Mouse (Mus musculus) kidney, embryonic 14.5 days (tissue): Measurements from ENCODE around the gene Tm7sf3. TPM values are rescaled to one million over a fixed set of nuclear protein-coding genes. Genes with fewer than 3 reads are reported as not detected.
A peak's percentile ranks its signal among the peaks of the same experiment; 100 is the strongest.
"Not testable (repeated sequence)": the region's sequence is repeated elsewhere in the genome, so short reads cannot be mapped to it uniquely, and the experiment has no call there.

Experiments used
- ATAC-seq: fragments of 200-750 bp; cut with Nextera tagmentation; 2 replicates; pipeline ENCODE4 v1.8.0; 2017; ENCODE audit warnings: moderate number of reproducible peaks, mild to moderate bottlenecking, moderate TSS enrichment, moderate library complexity; ENCODE audit not compliant: low FRiP score, low TSS enrichment
- H3K27ac ChIP-seq: fragments of 300-500 bp; sonication (generic); 2 replicates; pipeline ENCODE4 v1.5.1; 2014; ENCODE audit warnings: low read depth, mild to moderate bottlenecking, low read length, moderate library complexity, mixed read lengths
- H3K27me3 ChIP-seq: fragments of 300-500 bp; sonication (generic); 2 replicates; pipeline ENCODE4 v1.6.1; 2014; ENCODE audit warnings: mild to moderate bottlenecking, low read length; ENCODE audit not compliant: control insufficient read depth, insufficient read depth
- H3K36me3 ChIP-seq: fragments of 300-500 bp; sonication (generic); 2 replicates; pipeline ENCODE4 v1.6.1; 2014; ENCODE audit warnings: low read length, mixed read lengths; ENCODE audit not compliant: control insufficient read depth, insufficient read depth
- H3K4me1 ChIP-seq: fragments of 300-500 bp; sonication (generic); 2 replicates; pipeline ENCODE4 v1.6.1; 2014; ENCODE audit warnings: low read length, mixed read lengths; ENCODE audit not compliant: control insufficient read depth, insufficient read depth
- H3K4me2 ChIP-seq: fragments of 300-500 bp; sonication (generic); replicated peaks from 2 replicates; pipeline ENCODE4 v1.6.1; 2014; ENCODE audit warnings: low read depth, mild to moderate bottlenecking, low read length
- H3K4me3 ChIP-seq: fragments of 300-500 bp; sonication (generic); 2 replicates; pipeline ENCODE4 v1.5.1; 2014; ENCODE audit warnings: mild to moderate bottlenecking, low read length
- H3K9ac ChIP-seq: fragments of 300-500 bp; sonication (generic); 2 replicates; pipeline ENCODE4 v1.6.1; 2014; ENCODE audit warnings: low read depth, mild to moderate bottlenecking, low read length, moderate library complexity
- H3K9me3 ChIP-seq: fragments of 300-500 bp; sonication (generic); 2 replicates; pipeline ENCODE4 v1.6.1; 2016; ENCODE audit warnings: low read length; ENCODE audit not compliant: control insufficient read depth
- WGBS: fragments of 180-500 bp; shearing (Covaris S2); extraction: QIAGEN DNeasy Blood & Tissue Kit; methylation state at CpG from one replicate; pipeline ENCODE4 v1.1.7; 2014; 5-methylcytosine and 5-hydroxymethylcytosine counted together
- polyA plus RNA-seq: library from polyadenylated mRNA; unstranded; fragments of >200 nt; fragmentation: Nextera tagmentation; extraction: Ambion mirVana; gene quantifications from 2 replicates; pipeline ENCODE4 v1.2.1, GENCODE M21; 2014

Gene Tm7sf3
- polyA plus RNA-seq, 1 experiment from 2014 or later: 37.4 TPM

DNA sequence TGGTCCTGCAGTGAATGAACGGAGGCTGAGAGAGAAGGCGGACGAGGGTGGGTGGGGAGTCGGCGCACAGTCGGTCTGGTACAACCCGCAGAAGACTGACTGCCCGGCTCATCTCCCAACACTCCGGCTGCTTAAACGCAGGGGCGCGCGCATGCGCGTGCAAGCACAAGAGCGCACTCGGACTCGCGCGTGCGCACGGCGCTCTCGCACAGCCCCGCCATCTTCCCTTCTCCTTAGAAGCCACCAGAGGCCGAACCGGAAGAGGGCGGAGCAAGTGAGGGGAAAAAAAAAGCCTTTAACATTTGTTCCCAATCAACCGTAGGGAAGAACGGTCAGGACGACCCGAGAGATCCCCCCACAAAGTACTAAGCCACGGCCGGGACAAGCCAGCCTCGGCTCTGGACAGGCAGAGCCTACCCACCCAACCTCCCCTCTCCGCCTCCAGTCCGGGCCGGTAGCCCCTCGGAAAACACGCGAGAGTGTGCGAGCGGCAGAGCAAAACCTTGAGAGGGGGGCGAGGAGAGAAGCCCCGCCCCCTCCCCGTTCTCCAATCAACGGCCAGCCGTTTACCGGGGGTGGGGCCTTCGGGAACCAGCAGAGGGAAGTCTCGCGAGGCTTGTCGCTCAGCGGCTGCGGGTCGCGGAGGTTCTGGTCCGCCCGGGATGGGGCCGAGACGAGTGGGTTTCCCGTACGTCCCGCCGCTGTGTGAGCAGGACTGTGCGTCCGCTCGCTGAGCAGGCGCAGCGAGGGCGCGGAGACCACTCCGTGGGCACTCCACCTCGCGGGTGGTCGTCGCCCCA is 65.1 kb downstream of the Tm7sf3 start, which contains the start of gene Ints13:
Gene Ints13, minus strand, starts transcription at position 526 of the 800 bp plus-strand sequence.
- H3K36me3 ChIP-seq: peaks cover 3% of the 10 kb centered on the region; the same call in 1 of the 2 replicates
- H3K9ac ChIP-seq: peak within 1 kb of the TSS; percentile 86
- peak within 1 kb of the TSS; percentile 80 for H3K4me2 ChIP-seq
- peak within 1 kb of the TSS; percentile 84 for H3K4me3 ChIP-seq
- H3K9me3 ChIP-seq: no peaks in the 10 kb centered on the region
- peak; percentile 95 for ATAC-seq
- under 1% methylated on average over 77 of the region's 77 CpGs for WGBS
- peak within 1 kb of the TSS; percentile 96 for H3K27ac ChIP-seq
- peaks cover 25% of the 10 kb centered on the region for H3K4me1 ChIP-seq
- H3K27me3 ChIP-seq: no peaks in the 10 kb centered on the region

GRCm38 (mm10) chr6:146576903-146577302 is 65.7 kb downstream of the Tm7sf3 start, which contains the start of gene Fgfr1op2:
Fgfr1op2 (plus strand) TSS chr6:146577203.
- Histone ChIP-seq H3K36me3 (peaks cover 3% of the 10 kb centered on the region; the same call in 1 of the 2 replicates), H3K9me3 (no peaks in the 10 kb centered on the region)
- no peak for ATAC-seq

DNA sequence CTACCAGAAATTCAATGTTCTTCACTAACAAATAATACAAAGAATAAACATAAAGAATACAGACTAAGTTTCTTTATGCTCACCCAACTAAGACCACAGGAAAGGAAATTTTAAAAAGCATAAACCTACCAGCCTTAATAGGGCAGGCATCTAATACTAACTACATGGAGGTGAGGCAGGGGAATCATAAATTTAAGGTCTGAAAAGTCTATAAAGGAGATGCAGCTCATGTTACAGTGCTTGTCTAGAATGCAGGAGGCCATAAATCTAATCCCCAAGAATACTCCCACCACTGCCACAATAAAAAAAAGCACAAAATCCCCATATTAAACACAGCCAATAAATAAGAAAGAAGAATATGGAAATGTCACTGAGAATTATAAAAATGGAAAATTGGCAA is 70.6 kb downstream of the Tm7sf3 start:
- ATAC-seq: 0 out of 2 replicates have a peak, but pooled peaks have one; percentile 74
- Histone ChIP-seq H3K9ac (no peak overlapping the region), H3K9me3 (no peaks in the 10 kb centered on the region), H3K4me2 (no peak overlapping the region), H3K36me3 (peaks cover 12% of the 10 kb centered on the region), H3K27ac (no peak overlapping the region), H3K27me3 (no peaks in the 10 kb centered on the region), H3K4me1 (peaks cover 24% of the 10 kb centered on the region), H3K4me3 (no peak overlapping the region)

More at GRCm38 (mm10) chr6:146576903-146577302, 65.7 kb downstream of the Tm7sf3 start, which contains the start of gene Fgfr1op2:
- H3K4me2 ChIP-seq: peak within 1 kb of the TSS; percentile 80
- peak within 1 kb of the TSS; percentile 84 for H3K4me3 ChIP-seq
- H3K27ac ChIP-seq: peak within 1 kb of the TSS; percentile 96
- under 1% methylated on average over 13 of the region's 13 CpGs for WGBS
- H3K27me3 ChIP-seq: no peaks in the 10 kb centered on the region
- peaks cover 31% of the 10 kb centered on the region for H3K4me1 ChIP-seq
- peak within 1 kb of the TSS; percentile 86 for H3K9ac ChIP-seq

DNA sequence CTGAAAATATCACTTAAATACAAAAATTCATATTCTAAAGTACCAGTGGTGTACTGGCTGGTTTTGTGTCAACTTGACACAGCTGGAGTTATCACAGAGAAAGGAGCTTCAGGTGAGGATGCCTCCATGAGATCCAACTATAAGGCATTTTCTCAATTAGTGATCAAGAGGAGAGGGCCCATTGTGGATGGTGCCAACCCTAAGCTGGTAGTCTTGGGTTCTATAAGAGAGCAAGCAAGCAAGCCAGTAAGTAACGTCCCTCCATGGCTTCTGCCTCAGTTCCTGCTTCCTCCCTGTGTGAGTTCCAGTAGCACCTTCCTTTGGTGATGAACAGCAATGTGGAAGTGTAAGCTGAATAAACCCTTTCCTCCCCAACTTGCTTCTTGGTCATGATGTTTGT is 80.2 kb downstream of the Tm7sf3 start:
- not testable (repeated sequence) for ATAC-seq, H3K9me3 ChIP-seq, H3K4me2 ChIP-seq, H3K27ac ChIP-seq, H3K4me3 ChIP-seq, H3K4me1 ChIP-seq, H3K27me3 ChIP-seq, H3K9ac ChIP-seq
- H3K36me3 ChIP-seq: peaks cover 63% of the 10 kb centered on the region
- WGBS: 89% methylated on average over 1 of the region's 1 CpGs

Other genes with a start within 250 kb of the Tm7sf3 start
- gene Itpr2, start 140.6 kb downstream of the Tm7sf3 start, polyA plus RNA-seq: 11.0 and 12.7 TPM in 2 replicates
- 83.1 and 100 TPM in 2 replicates for gene Fgfr1op2, start 65.6 kb downstream of the Tm7sf3 start, polyA plus RNA-seq
- 58.3 and 73.9 TPM in 2 replicates for gene Ints13, start 65.0 kb downstream of the Tm7sf3 start, polyA plus RNA-seq
- 143 and 185 TPM in 2 replicates for gene Med21, start 277 bp downstream of the Tm7sf3 start, polyA plus RNA-seq
- gene Stk38l, start 82.2 kb upstream of the Tm7sf3 start, polyA plus RNA-seq: 9.9 and 17.2 TPM in 2 replicates
- 2.3 and 3.9 TPM in 2 replicates for gene Arntl2, start 153.2 kb upstream of the Tm7sf3 start, polyA plus RNA-seq
- not detected in 2 replicates for gene Smco2, start 207.3 kb upstream of the Tm7sf3 start, polyA plus RNA-seq
- 34.7 and 80.1 TPM in 2 replicates for gene Ppfibp1, start 245.7 kb upstream of the Tm7sf3 start, polyA plus RNA-seq